Mouse (Mus musculus): ENCODE measurements around the gene Dnah9.

The Dnah9 gene

DNA sequence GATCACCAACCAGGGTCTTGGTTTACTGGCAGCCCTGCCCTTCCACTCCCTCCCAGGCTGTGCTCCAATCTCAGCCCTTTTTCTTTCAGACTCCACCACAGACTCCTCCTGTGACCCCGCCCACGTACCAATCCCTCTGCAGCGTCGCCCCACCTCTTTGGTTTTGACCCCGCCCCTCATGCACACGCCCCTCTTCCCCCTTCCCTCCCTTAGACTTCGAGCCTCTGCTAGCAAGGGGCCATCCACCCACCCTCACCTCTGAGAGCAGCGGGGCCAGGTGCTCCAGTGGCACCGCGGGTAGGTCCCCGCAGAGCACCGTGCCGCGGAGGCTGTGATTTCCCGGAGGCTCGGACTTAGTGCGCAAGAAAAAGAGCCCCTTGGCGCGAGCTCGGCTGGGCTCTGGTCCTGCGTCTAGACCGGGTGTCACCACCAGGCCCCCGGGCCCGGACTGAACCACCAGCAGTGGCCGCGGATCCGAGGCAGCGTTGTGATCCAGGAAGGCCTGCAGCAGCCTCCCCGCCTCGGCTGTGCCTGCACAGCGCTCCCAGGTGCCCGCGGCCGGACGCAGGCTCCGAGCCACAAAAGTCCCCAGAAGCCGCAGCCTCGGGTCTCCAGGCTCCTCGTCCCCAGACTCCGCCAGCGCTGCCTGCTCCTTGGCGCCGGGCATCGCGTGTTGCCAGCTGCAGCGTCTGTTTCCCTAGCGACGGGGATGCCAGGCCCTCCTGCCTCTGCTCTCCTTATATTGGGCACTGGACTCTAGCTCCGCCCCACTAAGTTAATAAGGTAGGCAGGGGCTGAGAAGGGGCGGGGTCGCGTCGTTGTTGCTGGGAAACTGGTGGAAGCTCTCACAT lies at the start of gene Dnah9:
Dnah9 (minus strand) TSS at position 751 of the 851 bp plus-strand sequence.
- DNase-seq (ENCODE audit: low spot score), result peak; percentile 93

DNA sequence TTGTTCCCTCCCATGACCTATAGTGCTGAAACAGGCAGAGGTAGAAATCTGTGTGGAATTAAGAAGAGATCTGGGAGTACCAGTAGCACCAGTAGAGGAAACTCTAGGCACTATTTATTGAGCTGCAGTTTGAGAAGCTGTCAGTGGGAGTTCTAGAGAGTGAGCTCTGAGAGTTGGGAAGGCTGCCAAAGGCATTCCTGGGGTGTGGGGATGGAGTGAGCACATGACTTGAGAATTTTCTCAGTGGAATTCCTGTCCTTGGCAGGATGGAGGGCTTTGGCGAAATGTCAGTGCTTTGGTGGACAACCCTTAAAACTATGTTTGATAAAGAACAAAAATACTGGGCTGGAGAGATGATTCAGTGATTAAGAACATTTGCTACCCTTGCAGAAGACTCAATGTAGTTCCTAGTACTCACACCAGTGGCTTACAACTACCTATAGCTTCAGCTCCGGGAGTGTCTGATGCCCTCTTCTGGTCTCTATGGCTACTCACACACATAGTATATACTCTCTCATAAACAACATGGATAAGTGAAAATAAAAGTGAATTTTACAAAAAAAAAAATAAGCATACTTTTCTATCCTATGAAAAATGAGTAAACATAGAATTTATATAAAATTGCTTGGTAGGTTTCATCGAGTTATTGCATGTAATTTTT lies 20.4 kb upstream of the Dnah9 start:
- no peak for DNase-seq (ENCODE audit: low spot score)

DNA sequence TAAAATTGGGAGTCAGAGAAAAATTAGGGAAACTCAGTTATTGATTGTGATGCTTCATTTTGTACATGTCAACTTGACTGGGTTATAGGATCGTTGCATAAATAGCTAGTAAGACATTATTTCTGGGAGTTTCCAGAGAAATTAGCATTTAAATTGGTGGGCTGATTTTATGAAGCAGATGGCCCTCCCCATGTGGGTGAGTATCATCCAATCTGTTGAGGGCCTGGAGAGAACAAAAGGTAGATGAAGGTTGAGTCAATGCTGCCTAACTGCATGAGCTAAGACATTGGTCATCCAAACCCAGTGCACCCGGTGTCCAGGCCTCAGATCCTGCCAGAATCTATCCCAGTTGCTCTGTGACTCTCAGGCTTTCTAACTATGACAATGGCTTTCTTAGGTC lies 19.8 kb upstream of the Dnah9 start:
- DNase-seq (ENCODE audit: low spot score), result no peak

DNA sequence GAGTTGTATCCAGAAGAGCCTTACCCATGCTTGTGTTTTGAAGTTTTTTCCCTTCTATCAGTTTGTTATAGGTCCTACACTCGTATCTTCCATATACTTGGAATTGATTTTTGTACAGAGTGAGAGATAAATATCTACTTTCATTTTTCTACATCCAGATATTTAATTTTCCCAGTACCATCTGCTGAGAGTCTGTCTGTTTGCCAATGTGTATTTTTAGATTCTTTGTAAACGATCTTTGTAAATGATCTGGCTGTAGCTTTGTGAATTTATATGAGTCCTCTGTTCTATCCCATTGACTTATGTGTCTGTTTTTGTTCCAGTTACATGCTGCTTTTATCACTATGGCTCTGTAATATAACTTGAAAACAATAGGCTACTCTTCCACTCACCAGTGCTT lies 9.4 kb upstream of the Dnah9 start:
- no peak for DNase-seq (ENCODE audit: low spot score)

DNA sequence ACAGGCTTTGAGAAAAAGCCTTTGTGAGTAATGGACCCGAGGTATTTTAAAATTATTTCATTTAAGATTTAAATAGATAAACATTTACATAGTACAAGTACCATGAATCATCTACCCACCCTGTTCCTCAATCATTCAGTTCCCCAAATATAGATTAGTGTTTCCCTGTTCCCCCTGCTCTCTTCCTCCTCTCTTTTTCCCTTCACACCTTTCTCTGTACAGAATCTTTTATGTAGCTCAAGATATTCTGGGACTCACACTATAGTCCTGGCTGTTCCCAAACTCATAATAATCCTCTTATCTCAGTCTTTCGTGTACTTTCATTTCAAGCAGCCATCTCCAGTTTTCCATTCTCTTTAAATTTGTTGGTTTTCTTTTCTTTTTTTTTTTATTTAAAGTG lies 4.3 kb downstream of the Dnah9 start:
- no peak for DNase-seq (ENCODE audit: low spot score)

DNA sequence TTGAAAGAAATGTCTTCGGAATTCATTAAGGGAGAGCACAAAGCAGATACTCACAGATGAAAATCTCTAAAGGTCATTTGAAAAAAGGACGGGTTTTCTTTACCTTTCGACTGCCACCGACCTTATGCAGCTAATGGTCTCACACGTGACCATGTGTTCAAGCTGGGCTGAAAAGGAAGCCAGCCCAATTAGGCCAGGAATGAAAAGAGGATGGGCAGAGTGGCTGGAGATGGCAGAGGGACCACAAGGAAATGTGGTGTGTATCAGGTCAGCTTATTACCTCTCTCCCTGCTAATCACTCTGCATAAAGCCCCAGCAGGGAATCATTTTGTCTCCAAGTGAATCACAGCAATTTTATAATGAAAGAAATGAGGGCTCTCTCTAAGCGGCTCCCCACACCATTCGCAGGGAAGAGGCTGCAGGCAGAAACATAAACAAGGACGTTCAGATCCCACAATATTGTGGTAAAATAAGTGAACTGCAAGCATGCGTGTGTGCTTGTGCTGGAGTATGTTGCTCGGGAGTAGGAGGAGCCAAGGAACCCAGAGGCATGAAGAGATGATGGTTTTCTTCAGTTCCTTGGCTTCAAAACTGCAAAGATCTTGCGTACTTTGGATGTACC lies 27.6 kb downstream of the Dnah9 start:
- DNase-seq (ENCODE audit: low spot score), result no peak

DNA sequence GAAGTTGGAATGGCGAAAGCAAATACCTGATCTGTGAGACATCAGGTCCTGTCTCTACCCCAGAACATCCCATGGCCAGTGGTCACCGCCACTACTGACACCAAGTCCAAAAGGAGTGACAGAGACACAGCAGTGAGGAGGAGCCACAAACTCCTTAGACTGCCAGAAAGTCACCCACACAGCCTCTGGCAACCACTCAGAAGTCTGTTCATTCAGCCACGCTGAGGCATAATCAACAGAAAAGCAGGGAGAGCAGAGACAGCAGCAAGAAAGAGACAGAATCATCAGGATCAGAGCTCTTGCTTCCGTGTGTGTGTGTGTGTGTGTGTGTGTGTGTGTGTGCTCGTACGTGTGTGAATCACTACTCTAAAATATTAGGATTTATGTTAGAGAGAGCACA lies 33.5 kb downstream of the Dnah9 start:
- DNase-seq (ENCODE audit: low spot score), result no peak

DNA sequence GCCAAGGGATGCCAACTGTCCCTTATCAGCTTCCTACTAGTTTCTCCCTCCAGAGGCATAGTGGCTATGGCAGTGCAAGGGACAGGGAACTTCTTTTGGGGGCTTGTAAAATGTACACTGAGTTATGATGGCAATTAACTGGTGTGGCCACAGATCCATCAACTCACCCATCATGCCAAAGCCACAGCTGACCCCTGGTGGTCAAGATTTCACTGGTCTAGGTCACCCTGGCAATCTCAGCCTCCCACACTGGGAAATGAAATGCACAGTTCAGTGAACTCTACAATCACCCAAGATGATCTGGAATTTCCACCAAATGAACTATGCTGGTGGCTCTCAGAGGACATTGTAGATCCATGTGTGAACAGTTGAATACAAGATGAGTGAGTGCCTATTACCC lies 42.2 kb downstream of the Dnah9 start:
- no peak for DNase-seq (ENCODE audit: low spot score)

DNA sequence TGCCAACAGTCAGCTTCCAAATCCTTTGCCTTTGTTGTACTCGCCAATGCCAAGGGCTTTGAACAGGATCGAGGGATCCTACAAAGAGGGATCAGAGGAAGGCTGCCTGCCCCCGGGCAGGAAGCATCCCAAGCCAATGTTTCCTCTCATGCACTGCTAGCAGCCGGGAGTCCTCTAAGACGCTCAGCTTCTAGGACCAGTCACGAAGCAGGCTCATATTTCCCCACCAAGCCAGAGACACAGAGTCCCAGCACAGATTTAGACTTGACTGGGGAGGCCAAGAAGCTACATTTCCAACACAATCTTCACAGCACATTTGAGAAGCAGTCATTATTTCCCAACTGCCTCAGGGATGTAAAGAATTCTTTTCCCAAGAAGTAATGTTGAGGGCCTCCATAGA lies 43.9 kb downstream of the Dnah9 start:
- DNase-seq (ENCODE audit: low spot score), result no peak

DNA sequence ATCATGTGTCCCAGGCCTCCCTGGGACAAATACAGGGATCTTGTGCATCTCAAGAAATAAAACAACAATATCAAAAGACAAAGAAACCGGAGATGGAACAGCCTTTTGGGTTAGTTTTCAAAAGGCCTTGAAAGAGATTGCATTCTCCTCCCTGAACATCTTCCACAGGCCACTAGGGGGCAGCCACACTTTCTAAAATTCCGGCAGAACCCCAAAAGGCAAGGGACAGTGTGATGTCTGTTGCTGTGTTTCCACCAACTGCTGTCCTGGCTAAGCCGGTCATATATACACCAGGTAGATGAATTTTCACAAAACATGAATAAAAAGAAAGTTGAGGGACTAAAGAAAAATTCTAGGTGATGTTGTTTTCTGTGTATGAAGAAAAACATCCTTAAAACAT lies 46.3 kb downstream of the Dnah9 start:
- peak; percentile 67 for DNase-seq (ENCODE audit: low spot score)

DNA sequence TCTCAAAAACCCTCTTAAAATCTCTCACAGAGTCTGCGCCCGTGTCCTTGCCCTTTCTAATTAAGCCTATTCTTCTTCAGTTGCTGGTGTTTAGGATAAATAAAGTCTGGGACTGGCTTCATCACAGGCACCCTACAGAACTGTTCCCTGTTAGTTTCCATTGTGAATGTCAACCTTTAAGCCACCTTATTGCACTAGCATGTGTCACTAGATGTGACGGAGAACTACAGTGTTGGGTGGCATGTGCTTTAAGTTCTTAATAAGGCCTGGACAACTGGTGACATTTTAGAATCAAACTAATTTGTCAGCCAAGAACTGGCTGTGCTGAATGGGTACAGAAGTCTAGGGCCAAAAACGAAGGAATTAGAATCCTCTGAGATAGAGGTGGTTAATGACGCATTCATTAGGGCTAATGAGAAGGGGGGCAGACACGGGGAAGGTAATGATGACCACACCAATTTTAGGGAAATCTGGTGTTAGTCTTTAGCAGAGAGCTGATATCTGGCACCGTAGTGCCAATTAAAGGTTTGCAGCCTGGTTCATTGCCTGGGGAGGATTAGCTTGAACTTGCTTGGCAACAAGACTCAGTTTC lies 84.6 kb downstream of the Dnah9 start:
- DNase-seq (ENCODE audit: low spot score), result no peak

DNA sequence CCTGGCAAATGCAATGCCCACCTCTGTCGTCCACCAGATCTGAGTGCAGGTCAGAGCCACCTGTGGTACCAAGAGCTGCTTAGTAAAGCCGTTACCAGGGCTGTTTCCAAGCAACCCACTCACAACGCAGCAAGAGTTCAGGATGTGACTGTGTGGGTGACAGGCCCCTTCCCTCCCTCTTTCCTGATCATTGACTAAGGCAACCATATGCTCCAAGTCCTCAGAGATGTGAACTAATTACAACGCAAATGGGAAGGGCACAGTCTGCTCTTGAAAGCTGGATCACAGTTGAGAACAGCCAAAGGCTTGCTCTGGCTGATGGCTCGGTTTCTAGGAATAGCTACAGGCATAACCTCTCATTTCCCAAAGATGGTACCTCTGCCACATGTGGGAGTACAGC lies 95.4 kb downstream of the Dnah9 start:
- DNase-seq (ENCODE audit: low spot score), result no peak

DNA sequence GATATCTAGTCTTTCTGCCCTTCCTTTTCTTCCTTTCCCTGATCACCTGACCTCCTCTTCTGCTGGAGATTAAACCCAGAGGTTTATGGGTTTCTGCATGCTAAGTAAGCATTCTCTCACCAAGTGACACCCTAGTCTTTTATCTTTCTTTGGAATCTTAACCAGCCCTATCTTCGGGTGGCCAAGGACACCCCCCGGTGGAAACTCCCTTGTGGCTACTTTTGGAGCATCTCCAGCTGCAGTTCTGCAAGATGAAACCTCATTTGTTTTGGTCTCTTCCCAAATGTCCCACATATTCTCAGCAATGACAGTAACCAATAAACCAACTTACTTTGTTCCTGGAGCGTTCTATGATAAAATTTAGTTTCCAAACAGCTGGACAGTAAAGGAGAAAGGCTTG lies 109.4 kb downstream of the Dnah9 start:
- DNase-seq (ENCODE audit: low spot score), result no peak

DNA sequence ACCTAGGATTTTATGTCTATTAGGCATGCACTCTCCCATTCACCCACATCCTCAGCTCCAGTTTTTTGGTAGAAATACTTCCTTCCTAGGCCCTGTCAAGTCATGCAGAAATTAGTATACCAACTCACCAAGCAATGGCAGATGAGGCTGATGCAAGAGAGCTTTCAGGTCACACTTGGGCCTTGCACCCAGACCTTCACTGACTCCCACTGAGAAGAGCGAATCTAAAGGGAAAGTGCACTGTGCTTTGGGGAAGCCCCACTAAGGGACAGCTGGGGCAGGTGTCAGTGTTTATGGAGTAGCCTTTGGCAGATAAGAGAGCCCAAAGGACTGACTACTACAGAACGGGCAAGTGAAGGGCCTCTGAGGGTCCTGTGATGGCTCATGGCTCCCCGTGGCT lies 117.1 kb downstream of the Dnah9 start:
- DNase-seq (ENCODE audit: low spot score), result no peak

DNA sequence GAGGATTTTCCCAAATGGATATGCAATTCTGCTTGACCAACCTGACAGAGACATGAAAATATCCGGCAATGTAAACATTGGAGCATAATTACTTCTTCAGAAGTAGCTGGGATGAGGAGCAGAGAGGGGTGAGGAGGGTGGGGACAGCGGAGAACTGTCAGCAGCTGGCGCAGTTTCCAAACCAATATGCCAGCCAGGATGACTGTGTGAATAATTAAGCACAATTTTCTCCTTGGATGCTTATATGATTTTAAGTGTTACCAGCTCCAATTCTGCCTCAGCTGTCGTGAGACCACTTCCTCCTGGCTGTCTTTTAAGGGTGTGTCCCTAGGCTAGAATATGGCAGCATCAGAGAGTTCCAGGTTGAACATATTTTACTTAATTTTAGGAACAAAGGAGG lies 119.2 kb downstream of the Dnah9 start:
- DNase-seq (ENCODE audit: low spot score), result no peak

DNA sequence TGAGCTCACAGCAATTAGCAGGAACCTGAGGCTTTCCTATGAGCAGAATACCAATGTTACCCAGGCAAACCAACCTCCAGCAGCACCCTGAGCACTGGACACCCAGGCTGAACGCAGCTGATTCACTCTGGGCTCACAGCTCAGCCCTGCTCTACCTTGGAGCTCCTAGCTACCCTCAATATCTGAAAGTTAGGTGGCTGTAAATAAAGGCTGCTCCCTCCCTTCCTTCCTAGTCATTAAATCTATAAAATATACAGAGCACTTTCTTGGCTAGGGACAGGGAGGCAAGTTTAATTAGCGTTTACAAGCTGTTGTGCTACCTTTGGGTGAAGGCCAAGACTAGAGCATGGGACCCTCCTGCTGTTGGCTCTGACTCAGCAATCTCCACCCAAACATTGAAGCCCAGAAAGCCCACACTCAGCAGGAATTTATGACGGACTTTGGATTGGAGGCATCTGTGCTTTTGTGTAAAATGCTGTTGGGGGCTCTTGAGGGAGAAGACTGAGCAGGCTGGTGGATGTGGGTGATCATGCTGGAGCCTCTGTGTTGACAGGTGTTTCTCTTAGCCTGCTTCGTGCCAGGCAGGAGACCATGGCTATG lies 121.7 kb downstream of the Dnah9 start:
- DNase-seq (ENCODE audit: low spot score), result no peak

DNA sequence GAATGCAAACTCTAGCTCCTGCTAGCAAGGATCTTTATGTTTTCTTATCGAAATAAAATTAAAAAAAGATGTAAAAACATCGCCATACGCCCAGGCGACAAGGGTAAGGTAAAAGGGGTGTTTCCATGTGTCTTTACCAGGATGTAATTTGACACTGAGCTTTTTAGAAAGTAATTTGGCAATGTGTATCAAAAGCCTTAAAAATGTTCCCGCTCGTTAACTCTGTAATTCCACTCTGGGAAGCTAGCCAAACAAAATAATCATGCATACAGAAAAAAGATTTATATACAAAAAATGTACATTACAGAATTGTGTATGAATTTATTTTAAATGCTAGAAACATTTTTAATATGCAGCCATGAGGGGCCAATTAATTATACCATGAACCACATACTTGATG lies 124.7 kb downstream of the Dnah9 start:
- DNase-seq (ENCODE audit: low spot score), result no peak

DNA sequence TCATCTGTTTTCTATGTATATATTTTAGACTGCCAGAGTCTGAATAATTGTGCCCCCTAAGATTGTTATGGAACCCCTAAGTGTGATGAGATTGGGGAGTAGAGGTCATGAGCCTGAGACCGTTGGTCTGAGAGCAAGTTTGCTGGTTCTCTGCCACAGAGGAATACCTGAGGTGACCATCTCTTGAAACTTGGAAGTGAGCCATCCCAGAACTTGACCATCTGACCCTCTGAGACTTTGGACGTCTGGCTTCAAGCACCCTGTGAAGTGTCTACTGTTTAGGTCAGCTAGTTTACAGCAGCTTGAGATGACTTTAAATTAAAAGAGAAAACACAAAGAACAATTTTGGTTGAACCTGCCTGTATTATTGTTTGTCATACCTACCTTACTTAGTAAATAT lies 125.8 kb downstream of the Dnah9 start:
- no peak for DNase-seq (ENCODE audit: low spot score)

DNA sequence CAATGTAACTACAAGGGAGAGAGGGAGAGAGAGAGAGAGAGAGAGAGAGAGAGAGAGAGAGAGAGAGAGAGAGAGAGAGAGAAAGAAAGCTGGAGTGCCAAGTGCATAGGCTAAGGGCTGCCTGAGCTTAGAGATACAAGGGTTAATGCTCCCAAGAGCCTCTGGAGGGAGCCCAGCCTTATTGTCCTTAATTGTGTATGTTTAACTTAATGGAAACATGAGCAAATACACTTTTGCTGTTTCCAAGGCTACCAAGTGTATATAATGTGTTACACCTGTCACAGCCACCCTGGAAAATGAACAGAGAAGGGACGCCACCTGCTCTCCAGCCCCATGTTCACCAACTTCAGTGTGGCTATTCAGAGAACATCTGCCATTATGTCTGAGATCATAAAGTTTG lies 142.6 kb downstream of the Dnah9 start:
- DNase-seq (ENCODE audit: low spot score), result no peak

DNA sequence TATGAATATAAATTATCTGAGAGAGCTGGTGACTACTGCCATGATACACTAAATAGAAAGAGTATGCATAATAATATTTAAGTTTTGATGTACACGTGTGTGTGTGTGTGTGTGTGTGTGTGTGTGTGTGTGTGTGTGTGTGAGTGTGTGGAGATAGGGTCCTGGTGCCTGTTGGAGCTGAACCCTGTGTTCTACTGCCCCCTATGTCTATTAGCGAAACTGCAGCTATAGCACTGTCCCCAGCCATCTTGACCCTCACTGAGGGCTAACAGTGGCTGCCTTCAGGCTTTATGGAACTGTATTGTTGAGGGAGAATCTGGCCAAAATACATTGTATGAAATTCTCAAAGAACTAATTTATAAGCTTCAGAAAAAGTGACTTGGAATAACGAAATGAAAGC lies 192.5 kb downstream of the Dnah9 start:
- peak; percentile 6 for DNase-seq (ENCODE audit: low spot score)

DNA sequence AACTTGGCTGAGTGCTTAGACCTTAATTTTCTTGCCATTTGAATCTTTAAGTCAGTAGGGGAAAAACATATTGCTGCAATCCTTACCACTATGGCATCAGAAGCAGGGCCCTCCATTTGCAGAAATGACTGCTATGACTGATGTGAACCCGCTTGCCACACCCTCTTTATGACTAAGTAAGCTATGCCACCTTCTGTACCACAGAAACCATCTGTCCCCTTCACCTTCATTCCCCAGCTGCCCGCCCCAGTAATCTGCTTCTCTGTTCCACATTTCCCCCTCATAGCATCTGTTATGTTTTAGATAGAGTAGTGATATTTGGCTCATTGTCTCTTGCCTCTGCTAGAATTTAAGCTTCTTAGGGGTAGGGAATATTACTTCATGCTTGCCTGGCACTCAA lies 237.6 kb downstream of the Dnah9 start:
- DNase-seq (ENCODE audit: low spot score), result no peak

DNA sequence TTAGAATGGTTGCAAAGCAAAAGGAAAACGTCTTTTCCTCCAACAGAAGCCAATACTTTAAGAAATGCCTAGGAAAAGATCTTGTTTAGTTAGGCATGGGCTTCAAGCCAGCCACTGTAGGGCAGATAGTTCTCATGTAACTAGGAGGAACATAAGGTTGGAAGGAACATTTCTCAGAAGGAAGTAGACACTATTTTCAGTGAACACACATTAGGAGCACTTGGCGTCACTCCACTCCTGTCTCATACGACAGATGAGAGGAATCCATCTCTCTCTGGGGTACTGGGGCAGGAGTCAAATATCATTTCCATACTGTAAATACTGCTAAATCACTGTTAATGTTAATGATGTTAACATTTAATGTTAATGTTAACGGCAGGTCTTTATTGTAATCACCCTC lies 238.0 kb downstream of the Dnah9 start:
- no peak for DNase-seq (ENCODE audit: low spot score)

DNA sequence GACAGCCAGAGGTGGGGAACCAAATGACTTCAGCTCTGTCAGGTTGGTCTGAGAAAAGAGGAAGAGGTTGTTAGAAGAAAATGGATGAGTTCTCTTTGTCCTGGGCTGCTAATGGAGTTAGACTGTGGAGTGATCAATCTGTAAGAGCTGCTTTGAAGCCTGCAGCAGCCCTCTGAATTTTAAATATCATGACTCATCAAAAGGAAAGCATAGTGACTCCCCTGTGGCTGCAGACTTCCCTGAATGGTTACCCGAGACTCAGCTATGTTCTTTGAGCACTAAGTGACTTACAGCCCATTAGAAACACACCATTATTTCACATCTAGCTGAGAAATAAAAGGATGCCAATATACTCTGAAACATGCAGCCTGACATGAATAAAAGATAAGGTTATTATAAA lies 240.4 kb downstream of the Dnah9 start:
- no peak for DNase-seq (ENCODE audit: low spot score)
